Comparison of ENCODE assay signal across 26 mouse cellular contexts in the genomic region with DNA sequence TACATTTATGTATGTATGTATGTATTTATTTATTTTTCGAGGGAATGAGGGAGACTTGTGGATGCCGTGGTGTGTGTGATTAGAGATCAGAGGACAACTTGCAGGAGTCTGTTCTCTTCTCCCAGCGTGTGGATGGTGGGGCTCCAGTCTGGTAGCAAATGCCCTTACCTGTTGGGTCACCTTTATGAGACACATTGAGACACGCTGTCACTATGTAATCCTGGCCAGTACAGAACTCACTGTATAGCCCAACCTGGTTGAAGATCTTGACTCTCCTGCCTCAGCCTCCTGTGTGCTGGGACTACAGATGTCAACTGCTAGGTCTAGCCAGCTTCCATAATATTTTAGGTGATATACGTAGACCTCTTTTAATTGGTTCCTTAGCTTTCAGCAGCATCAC. TPM values are rescaled to one million over a fixed set of nuclear protein-coding genes. Genes with fewer than 3 reads are reported as not detected.
"Had no signal": no experiment of that assay in that cellular context is flagged by ENCODE, and none has a peak within 500 bp of the region (broad histone marks: within the 10 kb centered on the region; RNA-seq: fewer than 3 reads in every experiment).

No protein-coding gene starts in this region.

- H3K4me2 ChIP-seq: heart, embryonic 12.5 days; hindbrain, embryonic 12.5 days; hindbrain, embryonic 14.5 days; intestine, embryonic 15.5 days; limb, embryonic 13.5 days; limb, embryonic 15.5 days; liver, embryonic 15.5 days had no signal

- H3K27me3 ChIP-seq: heart, embryonic 12.5 days; intestine, embryonic 15.5 days; limb, embryonic 13.5 days; limb, embryonic 15.5 days had no signal

- H3K4me3 ChIP-seq: heart, embryonic 10.5 days; heart, embryonic 12.5 days; hindbrain, embryonic 10.5 days; hindbrain, embryonic 12.5 days; intestine, embryonic 15.5 days; limb, embryonic 13.5 days; limb, embryonic 15.5 days; liver, embryonic 15.5 days had no signal

- H3K27ac ChIP-seq: heart, embryonic 10.5 days; hindbrain, embryonic 10.5 days; hindbrain, embryonic 12.5 days; hindbrain, embryonic 14.5 days; intestine, embryonic 15.5 days; limb, embryonic 13.5 days; limb, embryonic 15.5 days; liver, embryonic 15.5 days had no signal

- DNase-seq: gastrocnemius, postnatal 10 days; gastrocnemius, postnatal 25 days; heart, adult 18-20 months; heart, postnatal 10 days; heart, postnatal 4 days; kidney, adult 18-20 months; kidney, adult 8-10 months; kidney, postnatal 14 days; kidney, postnatal 36 days; layer of hippocampus, adult 9-11 months; layer of hippocampus, postnatal 36 days; left cerebral cortex, postnatal 4 days had no signal

- H3K36me3 ChIP-seq: heart, embryonic 10.5 days; heart, embryonic 12.5 days; hindbrain, embryonic 10.5 days; hindbrain, embryonic 12.5 days; intestine, embryonic 15.5 days; limb, embryonic 13.5 days; limb, embryonic 15.5 days; liver, embryonic 15.5 days had no signal

- H3K9me3 ChIP-seq: heart, embryonic 10.5 days; heart, embryonic 12.5 days; hindbrain, embryonic 10.5 days; hindbrain, embryonic 12.5 days; intestine, embryonic 15.5 days; limb, embryonic 13.5 days; limb, embryonic 15.5 days; liver, embryonic 15.5 days had no signal

- H3K9ac ChIP-seq: heart, embryonic 12.5 days; hindbrain, embryonic 12.5 days; hindbrain, embryonic 14.5 days; intestine, embryonic 15.5 days; limb, embryonic 13.5 days; limb, embryonic 15.5 days; liver, embryonic 15.5 days had no signal

- ATAC-seq: hindbrain, embryonic 16.5 days; inflammation-experienced regulatory T-cells, adult 6 months; intestine, embryonic 15.5 days; intestine, postnatal 0 days had no signal

RNA-seq across cellular contexts. Expression of gene Tnni1, which starts 17.5 kb away (rescaled TPM):
- total RNA-seq: granulocyte monocyte progenitor cell, adult 5-6 weeks; left cerebral cortex, postnatal 4 days had no signal
- polyA plus RNA-seq: inflammation-experienced regulatory T-cells, adult 6 months; liver, adult 2 months had no signal

RNA-seq across cellular contexts. Expression of gene Lad1, which starts 56.7 kb away (rescaled TPM):
- total RNA-seq: gastrocnemius, postnatal 25 days; granulocyte monocyte progenitor cell, adult 5-6 weeks had no signal
